Mouse (Mus musculus) thymus, postnatal 10 days (tissue): ENCODE data around the gene A630010A05Rik.
"Not testable (repeated sequence)": the region's sequence is repeated elsewhere in the genome, so short reads cannot be mapped to it uniquely, and the experiment has no call there.

ENCODE experiments used
- DNase-seq, 2 experiments: peaks; one replicate each; pipeline ENCODE4 v3.0.0; 2021; ENCODE audit warnings: low spot score in 2 of 2

A630010A05Rik gene

GRCm38 (mm10) chr16:14562017-14562416, at the start of gene A630010A05Rik:
TSS of gene A630010A05Rik (plus strand) at chr16:14562317.
- no peak for DNase-seq

DNA sequence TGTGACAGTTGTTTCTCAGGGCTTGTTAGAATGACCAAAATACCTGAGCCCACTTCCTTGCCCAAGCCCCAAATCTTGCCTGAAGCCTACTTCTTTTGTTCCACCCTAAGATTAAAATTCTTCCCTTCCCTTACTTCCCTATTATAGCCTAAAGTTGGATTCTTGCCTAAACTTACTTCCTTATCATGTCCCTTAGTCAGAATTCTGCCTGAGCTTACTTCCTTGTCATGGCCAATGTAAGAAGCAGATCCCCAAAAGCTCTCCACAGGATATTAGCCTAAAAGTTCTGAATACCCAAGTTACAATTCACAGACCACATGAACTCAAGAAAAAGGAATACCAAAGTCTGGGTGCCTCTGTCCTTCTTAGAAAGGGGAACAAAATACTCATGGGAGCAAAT, 26.4 kb upstream of the A630010A05Rik start:
- no peak for DNase-seq

- DNase-seq, result not testable (repeated sequence)
These were observed 4.9 kb upstream of the A630010A05Rik start for GRCm38 (mm10) chr16:14557191-14557590.
